Mouse (Mus musculus): ENCODE results near the gene Fgf5.

Fgf5 gene

DNA sequence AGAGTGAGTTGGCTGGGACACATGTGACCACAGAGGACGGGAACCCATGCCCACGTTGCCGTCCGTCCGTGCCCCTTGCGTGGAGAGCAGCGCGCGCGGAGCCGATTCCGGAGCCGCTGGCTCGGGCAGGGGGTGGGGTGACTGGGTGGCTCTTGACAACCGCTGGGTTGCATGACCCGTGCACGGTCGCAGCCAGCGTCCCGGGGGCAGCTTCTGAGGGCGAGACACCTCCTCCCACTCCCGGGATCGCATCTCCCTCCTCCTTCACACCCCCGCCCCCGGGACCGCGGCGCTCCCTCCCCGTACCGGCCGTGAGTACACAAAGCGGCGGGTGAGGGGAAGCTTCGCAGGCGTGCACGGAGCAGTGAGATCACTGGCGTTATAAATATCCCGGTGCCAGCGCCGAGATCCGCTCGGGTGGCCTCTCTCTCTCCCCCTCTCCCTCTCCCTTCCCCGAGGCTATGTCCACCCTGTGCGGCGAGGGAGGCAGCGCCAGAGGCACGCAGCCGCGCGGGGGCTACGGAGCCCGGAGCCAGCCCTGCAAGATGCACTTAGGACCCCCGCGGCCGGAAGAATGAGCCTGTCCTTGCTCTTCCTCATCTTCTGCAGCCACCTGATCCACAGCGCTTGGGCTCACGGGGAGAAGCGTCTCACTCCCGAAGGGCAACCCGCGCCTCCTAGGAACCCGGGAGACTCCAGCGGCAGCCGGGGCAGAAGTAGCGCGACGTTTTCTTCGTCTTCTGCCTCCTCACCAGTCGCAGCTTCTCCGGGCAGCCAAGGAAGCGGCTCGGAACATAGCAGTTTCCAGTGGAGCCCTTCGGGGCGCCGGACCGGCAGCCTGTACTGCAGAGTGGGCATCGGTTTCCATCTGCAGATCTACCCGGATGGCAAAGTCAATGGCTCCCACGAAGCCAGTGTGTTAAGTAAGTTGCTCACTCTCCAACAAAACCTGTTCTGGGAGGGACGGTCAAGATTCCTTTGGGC, at the start of gene Fgf5:
TSS of gene Fgf5 (plus strand) at position 347 of the 984 bp plus-strand sequence.
- DNase-seq, result peak in 1 of 2 experiments; percentile 4

DNA sequence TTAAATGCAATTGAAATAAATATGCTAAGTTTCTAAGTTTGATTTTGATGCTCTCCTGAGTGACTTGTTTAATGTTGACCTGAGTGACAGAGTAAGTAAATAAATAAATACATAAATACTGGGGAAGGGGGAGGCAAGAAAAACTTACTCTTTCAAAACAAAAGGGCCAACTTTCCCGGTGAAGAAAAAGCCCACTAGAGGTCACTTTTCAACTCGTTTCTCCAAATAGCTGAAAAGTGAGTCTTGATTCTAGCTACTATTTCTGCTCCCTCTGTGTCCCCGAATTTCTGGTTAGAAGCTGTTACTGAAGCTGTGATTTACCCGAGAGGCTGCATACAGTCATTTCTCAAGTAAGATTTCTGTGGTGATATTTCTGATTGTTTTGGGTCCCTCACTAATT, 41.5 kb upstream of the Fgf5 start:
- DNase-seq, result no peak

DNA sequence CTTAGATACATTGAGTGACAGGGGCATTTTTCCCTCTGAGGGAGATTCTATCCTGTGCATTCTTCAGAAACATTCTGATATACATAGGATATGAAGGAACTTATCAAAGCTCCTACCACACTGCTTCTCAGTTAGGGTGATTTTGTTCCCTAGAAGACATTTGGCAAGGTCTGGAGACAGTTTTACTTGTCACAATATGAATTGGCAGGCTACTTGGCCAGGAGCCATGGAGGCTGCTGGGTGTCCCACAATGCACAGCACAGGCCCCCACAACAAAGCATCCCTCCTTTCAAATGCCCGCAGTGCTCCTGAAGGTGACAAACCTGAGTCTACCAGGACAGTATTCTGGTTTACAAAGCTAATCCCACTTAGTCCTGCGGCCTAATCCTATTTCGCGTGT, 32.0 kb upstream of the Fgf5 start:
- no peak for DNase-seq

DNA sequence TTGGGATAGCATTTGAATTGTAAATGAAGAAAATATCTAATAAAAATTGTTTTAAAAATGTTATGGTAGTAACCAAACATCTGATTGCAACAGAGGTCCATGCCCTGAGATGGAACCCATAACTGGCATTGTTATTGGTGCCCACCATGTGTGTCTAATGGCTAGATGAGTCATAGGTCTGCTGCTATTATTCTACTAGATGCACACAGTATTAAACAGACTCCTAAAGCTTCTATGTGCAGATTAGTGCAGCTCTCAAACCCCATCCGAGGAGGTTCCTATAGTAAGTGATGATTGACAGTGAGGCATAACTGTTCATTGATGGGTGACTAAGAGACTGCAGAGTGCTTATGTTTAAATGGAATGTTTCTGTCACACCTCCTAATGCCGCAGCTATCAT, 27.3 kb upstream of the Fgf5 start:
- no peak for DNase-seq

DNA sequence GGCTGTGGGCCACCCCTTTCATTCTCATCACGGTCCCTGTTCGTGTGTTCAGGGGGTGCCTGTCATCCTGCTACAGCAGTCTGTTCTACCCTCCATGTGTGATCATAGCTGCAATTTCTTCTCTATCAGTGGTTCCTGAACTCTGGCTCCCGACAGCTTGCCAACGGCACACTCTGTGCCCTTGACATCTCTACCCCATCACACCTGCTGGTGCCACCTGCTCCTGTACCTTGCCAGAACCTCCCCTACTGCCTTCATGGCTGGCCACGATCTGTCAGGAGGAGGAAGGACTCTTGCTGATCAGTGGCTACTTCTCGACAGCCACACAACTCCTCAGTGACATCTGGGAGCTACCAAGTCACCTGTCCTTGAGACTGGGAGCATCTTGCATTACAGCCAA, 24.5 kb upstream of the Fgf5 start:
- no peak for DNase-seq

DNA sequence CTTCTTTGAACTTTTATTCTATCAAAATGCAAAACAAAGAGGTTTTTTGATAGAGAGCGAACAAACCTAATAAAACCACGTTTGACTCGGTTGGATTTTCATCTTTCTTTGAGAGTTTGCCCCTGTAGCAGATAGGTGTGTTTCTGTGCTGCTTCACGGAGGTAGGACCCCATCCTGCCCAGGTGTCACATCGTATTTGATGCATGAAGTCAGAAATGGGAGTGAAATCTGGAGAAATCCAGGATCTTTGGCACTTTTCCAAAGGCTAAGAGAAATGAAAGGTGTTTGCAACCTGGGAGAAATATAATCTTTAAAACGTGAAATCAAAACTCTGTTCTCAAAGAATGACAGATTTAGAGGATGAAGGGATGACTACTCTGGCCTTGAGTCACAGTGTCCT, 15.5 kb upstream of the Fgf5 start:
- no peak for DNase-seq

DNA sequence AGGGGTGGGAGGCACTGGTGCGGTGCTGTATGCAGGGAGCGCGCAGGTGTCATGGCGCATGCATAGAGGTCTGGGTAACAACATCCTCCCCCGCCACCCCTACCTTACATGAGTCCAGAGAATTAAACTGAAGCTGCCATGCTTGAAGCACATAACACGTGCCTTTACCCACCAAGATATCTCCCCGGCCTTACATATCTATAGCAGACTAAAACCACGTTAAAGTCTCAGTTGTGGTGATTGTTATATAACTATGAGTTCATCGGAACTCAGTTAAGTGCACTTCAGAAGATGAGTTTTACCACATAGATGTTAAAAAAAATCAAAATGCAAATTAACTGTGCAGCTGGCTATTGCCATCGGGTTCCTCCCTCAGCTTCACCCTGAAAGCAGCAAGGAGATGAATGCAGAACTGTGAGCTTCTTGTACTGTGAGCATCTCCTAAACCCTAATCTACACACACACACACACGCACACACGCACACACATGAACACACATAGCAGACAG, 12.6 kb upstream of the Fgf5 start:
- no peak for DNase-seq

DNA sequence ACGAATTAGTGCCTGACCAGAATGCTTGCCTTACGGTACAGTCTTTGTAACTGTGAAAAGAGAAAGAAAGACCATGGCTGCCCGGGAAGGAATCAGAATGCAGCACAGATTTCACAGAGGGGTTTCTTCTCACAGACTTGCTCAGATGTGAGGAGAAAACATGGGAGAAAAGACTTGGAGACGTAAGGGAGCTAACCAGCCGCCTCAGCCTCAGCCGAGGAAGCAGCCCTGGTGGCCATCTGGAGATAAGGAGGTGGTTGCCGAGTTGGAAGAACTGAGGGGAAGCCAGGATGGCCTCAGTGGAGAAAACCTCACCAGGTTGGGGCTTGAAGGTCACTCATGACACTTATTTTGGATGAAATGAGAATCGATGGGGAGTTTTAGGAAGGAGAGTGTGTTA, 8.7 kb upstream of the Fgf5 start:
- no peak for DNase-seq

DNA sequence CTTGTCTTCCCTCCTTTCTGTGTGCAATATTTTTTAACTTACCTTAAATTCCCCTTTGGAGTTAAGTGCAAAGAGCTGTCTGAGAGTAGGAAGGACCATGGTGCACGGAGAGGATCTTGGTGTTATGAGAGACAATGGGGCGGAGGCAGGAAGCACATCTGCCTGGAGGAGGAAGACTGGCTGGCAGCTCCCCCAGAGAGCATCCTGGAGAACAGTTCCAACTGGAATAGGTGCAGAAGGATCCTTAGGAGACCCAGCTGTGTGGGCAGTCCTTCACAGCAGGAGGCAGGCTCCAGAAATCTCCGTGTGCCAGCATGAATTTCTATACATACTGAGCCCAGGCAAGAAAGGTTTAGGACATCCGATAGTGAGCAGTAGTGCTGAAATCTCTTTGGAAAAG, 8.0 kb upstream of the Fgf5 start:
- DNase-seq, result no peak

DNA sequence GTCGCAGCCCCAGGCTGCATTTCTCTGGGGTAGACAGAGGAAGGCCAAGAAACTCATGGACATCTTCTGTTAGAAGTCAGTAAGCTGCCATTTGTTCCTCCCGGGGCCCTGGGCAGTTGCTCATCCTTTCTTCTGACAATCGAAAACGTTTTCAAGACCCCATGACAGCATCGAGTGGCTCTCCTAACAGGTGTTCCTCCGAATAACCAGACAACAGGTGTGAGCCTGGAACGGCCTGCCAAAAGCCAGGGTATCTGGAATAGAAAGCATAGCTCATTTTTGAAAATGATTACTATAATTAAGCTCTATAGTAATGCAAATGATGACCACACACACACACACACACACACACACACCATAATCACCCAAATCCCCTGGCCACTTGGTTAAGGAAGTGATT, 7.2 kb upstream of the Fgf5 start:
- DNase-seq, result no peak

DNA sequence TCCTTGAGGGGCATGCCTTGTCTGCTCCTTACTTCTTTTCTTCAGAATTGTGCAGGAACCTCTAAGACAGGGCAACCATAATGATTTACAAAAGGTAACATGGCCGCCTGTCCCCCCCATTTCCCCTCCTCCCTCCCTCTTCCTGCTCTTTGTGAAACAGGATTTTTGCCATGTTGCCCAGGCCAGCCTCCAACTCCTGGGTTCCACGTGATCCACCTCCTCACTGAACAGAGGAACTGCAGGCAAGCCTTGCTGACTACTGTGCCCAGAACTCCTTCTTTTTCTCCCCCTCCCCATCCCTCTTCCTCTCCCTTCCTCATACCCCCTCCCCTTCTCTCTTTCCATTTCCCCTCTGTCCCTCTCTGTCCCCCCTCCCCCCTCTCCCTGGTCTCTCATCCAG, 6.5 kb upstream of the Fgf5 start:
- DNase-seq, result no peak

DNA sequence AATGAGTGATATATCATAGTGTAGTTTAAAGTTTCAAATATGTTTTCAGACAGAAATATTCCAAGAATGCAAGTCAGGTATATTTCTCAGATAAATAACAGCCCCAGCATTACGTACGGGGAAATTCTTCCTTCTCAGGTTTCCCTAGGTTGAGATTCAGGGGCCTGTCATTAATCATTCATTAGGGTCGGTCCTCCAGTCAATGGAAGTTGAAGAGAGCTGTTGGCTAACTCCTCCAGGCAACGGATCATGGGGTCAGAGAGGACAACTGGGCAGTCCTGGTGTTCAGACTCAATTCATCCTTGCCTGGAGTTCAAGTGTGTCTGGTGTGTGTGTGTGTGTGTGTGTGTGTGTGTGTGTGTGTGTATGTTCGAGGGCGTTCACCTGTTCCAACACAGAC, 837 bp upstream of the Fgf5 start:
- no peak for DNase-seq

DNA sequence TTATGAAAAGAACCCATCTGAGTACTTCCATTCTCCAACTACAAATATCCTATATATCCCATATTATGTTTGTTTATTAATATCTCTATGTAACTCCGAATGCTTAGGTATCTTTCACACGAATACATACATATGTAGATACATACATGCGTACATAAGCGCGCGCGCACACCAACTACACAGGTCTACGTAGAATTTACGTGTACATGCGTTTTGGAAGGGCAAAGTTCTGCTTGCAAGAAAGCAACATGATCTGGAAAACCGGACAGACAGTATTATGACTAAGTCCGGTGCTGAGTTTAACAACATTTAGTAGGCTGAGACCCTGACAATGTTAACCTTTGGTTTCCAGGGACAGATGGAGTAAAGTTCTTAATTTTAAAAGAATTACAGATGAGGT, 1.2 kb downstream of the Fgf5 start:
- no peak for DNase-seq

DNA sequence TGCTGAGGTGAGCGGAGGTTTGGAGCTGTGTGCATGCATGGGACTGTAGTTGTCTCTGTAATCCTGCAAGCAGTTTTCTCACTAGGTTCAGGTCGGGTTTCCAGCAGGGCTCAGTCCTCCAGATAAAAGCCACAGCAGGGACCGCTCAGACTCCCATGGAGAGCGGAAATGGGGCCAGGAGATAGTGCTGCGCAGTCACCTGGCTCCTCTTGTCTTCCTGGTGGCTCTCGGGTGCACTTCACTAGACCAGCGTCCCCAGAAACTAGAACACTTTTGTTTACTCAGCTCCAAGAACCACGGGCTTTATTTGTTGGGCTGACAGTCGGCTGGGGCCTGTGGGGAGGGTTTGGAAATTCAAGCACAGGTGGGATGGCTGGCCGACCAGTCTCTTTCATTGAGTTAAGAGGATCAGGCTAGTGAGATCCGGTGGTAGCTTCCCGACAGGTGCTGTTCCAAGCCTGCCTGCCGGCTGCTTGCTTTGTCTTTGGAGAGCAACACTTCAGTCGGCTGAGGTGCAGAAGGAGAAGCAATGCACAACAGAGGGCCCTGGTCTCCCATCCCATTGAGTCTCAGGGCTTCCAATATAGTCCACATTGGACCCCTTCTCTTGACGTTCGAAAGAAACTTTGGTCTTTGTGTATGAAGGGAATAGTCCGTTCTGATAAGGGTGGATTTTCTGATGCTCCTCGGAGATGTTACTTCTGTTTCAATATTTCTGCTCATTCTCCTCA, 1.9 kb downstream of the Fgf5 start:
- no peak for DNase-seq

DNA sequence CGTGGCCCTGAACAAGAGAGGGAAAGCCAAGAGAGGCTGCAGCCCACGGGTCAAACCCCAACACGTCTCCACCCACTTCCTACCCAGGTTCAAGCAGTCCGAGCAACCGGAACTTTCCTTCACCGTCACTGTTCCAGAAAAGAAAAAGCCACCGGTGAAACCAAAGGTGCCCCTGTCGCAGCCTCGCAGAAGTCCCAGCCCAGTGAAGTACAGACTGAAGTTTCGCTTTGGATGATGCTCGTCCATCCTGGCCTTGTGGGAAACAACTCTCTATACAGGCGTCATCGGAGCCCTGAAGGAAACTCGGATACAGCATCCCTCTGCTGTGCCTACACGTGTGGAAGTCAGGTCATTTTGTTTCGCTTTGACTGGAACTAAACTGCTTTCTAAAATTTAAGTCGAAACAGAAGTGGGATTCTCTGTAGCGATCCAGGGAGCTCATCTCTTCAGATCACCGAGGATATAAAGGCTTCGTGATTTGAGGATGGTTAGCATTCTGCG, 21.4 kb downstream of the Fgf5 start:
- no peak for DNase-seq

DNA sequence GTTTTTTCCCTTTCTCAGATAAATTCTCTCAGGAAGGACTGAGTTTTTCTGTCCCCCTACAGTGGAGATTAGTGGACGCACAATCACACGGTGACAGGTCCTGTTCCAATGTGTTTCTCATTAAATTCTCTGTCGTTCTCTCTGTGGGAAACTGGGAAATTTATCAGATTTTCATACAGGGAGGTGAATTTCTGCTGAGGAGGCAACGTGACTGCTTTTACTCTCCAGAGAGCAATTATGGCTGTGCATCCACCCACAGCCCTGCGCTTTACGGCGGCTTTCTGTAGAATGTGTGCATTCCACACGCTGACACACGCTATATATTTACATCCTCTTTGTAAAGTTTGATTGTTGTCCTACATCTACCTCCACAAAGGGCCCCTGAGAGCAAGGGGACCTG, 28.0 kb downstream of the Fgf5 start:
- no peak for DNase-seq

DNA sequence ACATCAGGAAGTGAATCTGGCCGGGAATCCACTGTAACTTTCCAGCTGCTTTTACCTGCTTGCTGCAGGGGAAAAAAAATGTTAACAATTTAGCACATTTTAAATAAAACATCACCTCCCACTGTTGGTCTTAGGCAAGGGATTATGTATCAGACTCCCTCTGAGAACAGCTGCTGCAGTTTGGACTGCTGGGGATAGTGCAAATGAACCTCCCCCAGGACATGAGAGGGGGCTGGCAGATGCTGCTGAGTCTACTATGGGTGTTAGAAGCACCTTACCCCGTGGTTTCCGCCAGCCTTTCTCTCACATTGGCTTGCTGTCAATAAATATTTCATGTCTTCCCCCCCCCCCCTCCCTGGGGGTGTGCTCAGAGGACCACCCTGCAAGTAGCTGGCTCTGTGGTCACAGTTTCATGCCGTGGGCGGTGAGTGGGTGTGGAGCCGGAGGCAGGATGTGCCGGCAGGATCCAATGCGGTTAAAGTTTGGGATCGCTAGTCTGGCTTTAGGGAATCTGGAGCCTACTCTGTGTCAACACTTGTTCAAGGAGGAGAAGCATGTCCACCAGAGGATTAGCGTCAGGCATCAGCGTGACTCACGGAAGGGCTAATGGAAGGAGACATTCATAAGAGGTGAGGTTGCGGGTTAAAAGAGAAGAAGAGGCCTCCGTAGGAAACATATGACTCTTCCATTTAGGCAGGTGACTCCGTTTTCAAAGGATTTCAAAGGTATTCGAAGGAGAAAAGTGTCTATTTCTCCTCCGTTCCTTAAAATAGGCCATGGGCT, 29.9 kb downstream of the Fgf5 start:
- DNase-seq, result no peak

DNA sequence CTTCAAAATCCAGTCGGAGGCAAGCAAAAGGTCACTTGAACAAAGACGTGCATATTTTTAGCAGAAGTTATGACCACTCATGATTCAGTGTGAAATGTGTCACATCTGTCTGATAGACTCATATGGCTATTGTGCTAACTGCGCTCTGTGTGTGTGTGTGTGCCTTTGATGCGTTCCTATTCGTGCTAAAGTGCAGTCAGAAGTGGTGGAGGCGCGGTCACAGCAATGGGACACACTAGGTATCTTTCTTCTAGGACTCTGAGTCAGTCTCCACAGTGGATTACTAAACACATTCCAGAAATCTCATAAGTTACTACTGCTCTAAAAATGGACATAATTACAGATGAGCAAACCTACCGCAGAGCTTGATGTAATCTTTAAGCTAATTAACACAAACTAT, 36.7 kb downstream of the Fgf5 start:
- no peak for DNase-seq

DNA sequence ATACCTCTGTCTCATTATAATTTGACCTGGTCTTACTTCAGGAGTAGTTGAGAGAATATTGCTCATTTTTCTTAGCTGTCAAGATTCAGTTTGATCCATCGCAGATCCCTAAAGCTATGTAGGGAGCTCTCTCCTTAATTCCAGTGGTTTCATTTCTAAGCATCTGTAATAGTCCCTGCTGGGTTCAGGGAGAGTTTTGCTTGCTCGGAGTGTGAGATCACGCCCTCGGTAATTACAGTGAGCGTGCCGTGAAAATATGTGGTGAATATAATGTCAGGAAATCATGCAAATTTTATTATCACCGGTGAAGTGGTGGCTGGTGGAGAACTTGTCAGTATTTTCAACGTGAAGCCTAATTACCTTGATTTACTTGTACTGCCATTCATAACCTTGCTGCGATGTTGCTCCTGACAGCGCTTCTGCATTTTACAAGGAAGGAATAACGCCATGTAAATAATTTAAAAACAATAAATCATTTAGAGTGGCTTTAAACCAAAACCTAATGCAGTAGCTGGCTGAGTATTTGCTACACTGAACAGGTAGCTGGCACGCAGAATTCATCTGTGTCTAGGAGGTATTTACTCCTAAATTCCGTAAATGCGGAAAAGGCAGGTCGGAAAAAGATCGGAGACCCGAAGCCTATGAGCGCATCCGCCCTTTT, 38.5 kb downstream of the Fgf5 start:
- DNase-seq, result no peak

DNA sequence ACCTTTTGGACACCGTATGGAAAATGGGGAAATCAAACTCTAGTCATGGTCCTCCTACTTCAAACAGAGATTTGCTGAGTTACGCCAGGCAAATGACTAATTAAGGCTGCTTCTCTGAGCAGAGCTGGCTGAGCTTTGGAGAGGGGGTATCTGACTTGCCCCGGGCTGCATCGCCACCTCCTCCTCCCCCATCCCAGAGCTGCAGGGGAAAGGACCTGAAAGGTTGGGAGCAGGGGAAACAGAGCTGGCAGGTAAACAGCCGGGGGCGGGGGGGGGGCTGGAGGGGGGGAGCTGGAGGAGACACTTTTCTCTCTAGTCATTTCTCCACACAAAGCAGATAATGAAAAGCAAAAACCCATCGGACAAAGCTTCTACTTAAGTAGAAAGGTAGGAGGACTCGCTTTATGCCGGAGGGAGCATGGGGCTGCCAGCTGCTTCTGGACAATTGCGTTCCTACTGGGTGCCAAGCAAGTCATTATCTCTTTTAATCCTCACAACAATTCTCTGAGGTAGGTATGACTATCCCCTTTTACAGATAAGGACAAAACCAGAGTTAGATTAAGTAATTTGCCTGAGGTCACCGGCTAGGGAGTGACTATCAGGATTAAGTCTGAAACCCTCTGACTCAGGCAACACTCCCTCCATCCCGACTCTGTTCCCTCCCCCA, 39.2 kb downstream of the Fgf5 start:
- no peak for DNase-seq

DNA sequence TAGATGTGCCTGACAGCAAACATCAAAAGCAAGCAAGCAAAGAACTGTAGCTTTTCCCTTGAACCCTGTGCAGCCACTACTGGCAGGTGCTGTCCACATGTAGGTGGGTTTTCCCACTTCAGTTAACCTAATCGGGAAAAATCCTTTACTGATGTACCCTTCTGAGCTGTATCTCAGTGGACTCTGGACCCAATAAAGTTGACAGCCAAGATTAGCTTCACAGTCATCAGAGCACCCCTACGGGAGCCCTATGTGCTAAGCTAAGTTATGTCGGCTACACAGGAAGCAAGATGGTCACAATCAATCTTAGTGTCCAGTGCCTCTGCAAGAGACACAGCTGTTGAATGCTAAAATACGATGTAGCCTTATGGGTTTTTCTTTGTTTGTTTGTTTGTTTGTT, 46.1 kb downstream of the Fgf5 start:
- DNase-seq, result no peak

DNA sequence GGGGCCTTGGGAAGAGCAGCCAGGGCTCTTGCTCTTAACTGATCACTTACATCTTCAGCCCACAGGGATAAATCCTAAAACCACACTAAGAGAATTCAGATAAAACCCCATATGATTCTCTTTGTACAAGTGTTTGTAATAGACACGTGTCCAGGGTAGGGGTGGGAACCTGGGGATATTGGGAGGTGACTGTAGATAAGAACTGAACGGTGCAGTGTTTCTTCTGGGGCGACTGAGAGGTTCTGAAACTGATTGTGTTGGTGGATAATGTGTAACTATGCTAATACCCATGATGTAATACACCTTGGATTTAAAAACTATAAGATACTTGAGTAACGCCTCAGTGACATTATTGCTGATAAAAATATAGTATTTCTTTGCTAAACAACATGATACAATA, 51.7 kb downstream of the Fgf5 start:
- DNase-seq, result no peak
